Mouse (Mus musculus) spleen, adult 2 months (tissue): ENCODE measurements around the gene Asgr1. TPM values are rescaled to one million over a fixed set of nuclear protein-coding genes. Genes with fewer than 3 reads are reported as not detected.

Source experiments
- DNase-seq, 2 experiments: peaks; one replicate each; pipeline versions ENCODE4 v3.0.0 to v3.0.0-alpha.2; 2012 to 2021; ENCODE audit warnings: low spot score in 2 of 2, low read depth in 1 of 2
- H3K27ac ChIP-seq: fragments of 200-500 bp; 2 replicates; pipeline ENCODE4 v1.5.1; 2012; ENCODE audit warnings: low read length, inconsistent platforms; ENCODE audit not compliant: insufficient read depth
- H3K27me3 ChIP-seq: fragments of 200-500 bp; 2 replicates; pipeline ENCODE4 v1.6.1; 2012; ENCODE audit warnings: mild to moderate bottlenecking, moderate library complexity, low read length, inconsistent platforms; ENCODE audit not compliant: control insufficient read depth, insufficient read depth
- H3K36me3 ChIP-seq: fragments of 200-500 bp; 2 replicates; pipeline ENCODE4 v1.6.1; 2012; ENCODE audit warnings: mild to moderate bottlenecking, low read length, inconsistent platforms; ENCODE audit not compliant: control insufficient read depth, insufficient read depth
- H3K4me1 ChIP-seq: fragments of 200-500 bp; 2 replicates; pipeline ENCODE4 v1.6.1; 2011; ENCODE audit warnings: inconsistent platforms; ENCODE audit not compliant: control insufficient read depth, insufficient read depth, insufficient read length
- H3K4me3 ChIP-seq: fragments of 200-500 bp; 2 replicates; pipeline ENCODE4 v1.5.1; 2011; ENCODE audit warnings: mild to moderate bottlenecking, inconsistent platforms; ENCODE audit not compliant: insufficient read depth, insufficient read length; ENCODE audit errors: extremely low read depth
- CTCF ChIP-seq: fragments of 200-500 bp; IDR thresholded peaks from 2 replicates; pipeline ENCODE4 v1.5.1; 2011; ENCODE audit warnings: mild to moderate bottlenecking, inconsistent platforms; ENCODE audit not compliant: insufficient read depth, insufficient read length, insufficient replicate concordance; ENCODE audit errors: extremely low read depth
- POLR2A ChIP-seq: fragments of 200-500 bp; IDR thresholded peaks from 2 replicates; pipeline ENCODE4 v1.6.1; 2011; ENCODE audit warnings: low read depth, low read length, inconsistent platforms
- WGBS: fragments of 180-500 bp; shearing (Covaris S2); methylation state at CpG from one replicate; pipeline ENCODE4 v1.1.7; 2018; 5-methylcytosine and 5-hydroxymethylcytosine counted together
- polyA plus RNA-seq: library from polyadenylated mRNA; depleted of rRNA; stranded (reverse); fragments of >200 nt; gene quantifications from 2 replicates; pipeline ENCODE4 v1.2.3, GENCODE M21; 2012; rRNA removed

Gene Asgr1
- polyA plus RNA-seq, result 0.09 TPM in 1 of 2 replicates, not detected in the other

DNA sequence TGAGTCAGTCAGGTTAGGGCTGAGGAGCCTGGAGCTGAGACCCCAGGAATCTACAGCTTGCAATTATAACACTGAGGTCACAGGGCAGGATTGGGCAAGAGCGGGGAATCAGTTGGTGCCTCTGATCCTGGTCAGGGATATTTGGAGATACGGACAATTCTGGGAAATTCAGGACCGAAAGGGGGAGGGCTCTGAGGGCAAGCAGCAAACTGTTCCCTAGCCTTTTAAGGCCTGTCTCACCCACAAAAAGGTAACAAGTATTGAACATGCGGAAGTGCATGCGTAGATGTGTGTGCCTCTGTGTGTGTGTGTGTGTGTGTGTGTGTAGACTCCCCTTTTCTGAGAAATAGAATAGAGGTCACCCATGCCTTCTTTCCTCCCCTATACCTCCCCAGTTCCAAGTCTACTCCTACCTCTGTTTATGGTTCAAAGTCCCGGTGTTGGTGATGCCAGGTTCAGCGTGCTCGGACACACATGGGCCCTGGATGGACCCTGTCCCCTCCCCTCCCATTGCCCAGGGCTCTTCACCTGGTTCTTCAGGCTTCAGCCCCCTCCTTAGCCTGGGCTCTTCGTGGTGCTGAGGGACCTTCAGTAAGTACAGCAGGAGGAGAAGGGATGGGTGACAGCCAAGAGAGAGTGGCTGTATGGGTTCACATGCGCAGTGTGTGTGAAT lies at the start of gene Asgr1:
Gene Asgr1, plus strand, starts transcription at position 188 of the 673 bp plus-strand sequence.
- H3K4me3 ChIP-seq, result no peak within 1 kb of the TSS
- no peak for TF ChIP-seq CTCF
- no peak for TF ChIP-seq POLR2A
- no peak for DNase-seq
- H3K4me1 ChIP-seq, result no peaks in the 10 kb centered on the region
- H3K27ac ChIP-seq, result no peak within 1 kb of the TSS
- no peaks in the 10 kb centered on the region for H3K36me3 ChIP-seq
- H3K27me3 ChIP-seq, result no peaks in the 10 kb centered on the region
- WGBS, result 94% methylated on average over 10 of the region's 10 CpGs

DNA sequence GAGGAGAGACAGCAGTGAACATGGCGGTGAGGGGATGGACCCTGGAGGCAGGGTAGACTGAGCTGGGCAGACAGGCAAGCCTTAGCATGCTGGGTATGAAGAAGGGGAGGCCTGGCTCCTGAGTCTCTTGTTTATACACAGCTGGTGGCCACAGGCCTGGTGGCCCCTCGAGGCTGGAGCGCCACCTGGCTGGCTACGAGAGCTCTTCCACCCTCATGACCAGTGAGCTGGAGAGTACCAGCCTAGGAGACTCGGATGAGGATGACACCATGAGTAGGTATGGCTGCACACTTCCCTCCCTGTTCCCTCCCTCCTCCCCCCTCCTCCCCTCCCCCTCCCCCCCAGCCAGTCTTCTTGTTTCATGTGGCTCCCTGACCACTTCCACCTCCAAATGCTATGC lies 48.4 kb upstream of the Asgr1 start:
- peaks cover 33% of the 10 kb centered on the region for H3K36me3 ChIP-seq
- peaks cover 9% of the 10 kb centered on the region; the same call in 1 of the 2 replicates for H3K4me1 ChIP-seq
- WGBS, result 62% methylated on average over 5 of the region's 5 CpGs
- H3K27me3 ChIP-seq, result no peaks in the 10 kb centered on the region
- TF ChIP-seq POLR2A (no peak), CTCF (peak; percentile 60; the same call in 1 of the 2 replicates)
- DNase-seq, result no peak
- H3K27ac ChIP-seq, result no peak overlapping the region
- no peak overlapping the region for H3K4me3 ChIP-seq

DNA sequence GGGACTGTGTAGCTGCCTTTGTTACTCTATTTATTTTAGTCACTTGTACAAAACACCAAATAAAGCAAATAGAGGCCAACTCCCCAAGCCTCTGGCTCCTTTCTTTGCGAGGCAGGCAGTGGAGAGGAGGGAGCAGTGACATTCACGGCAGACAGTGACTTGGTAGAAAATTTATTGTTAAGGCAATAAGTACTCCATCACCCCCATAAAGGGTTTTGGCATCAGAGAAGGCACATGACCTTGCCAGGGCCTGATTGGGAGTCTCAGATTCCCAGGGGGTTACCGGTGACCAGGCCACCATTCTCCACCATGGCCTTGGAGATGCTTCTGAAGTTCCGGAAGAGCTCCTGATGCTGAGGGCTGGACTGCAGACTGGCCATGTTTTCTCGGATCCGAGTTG lies 43.9 kb upstream of the Asgr1 start:
- no peak for DNase-seq
- no peaks in the 10 kb centered on the region for H3K27me3 ChIP-seq
- peaks cover 50% of the 10 kb centered on the region for H3K36me3 ChIP-seq
- no peak overlapping the region for H3K27ac ChIP-seq
- TF ChIP-seq POLR2A (no peak), CTCF (no peak)
- peaks cover 5% of the 10 kb centered on the region; the same call in 1 of the 2 replicates for H3K4me1 ChIP-seq
- no peak overlapping the region for H3K4me3 ChIP-seq
- WGBS, result 87% methylated on average over 6 of the region's 6 CpGs

DNA sequence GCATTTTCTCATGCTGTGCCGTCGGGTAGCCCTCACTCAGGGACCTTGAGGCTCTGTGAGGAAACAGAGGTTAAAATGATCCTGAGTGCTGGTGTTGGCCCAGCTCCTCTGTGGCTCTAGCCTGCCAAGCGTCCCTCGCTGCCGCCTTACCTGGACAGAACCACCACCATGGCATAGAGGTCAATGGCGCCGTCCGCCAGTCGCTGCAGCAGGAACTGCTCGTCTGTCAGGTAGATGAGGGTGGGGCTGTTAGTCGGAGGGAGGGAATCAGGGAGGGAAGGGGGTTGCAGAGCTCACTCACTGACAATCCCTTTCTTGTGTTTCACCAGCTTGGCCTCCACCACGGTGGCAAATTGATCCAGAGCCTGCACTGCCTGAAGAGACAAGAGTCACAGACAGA lies 43.3 kb upstream of the Asgr1 start:
- no peak for DNase-seq
- Histone ChIP-seq H3K27me3 (no peaks in the 10 kb centered on the region), H3K4me3 (no peak overlapping the region), H3K27ac (no peak overlapping the region), H3K36me3 (peaks cover 49% of the 10 kb centered on the region), H3K4me1 (peaks cover 5% of the 10 kb centered on the region; the same call in 1 of the 2 replicates)
- WGBS, result 92% methylated on average over 12 of the region's 12 CpGs
- TF ChIP-seq POLR2A, result no peak
- no peak for TF ChIP-seq CTCF

DNA sequence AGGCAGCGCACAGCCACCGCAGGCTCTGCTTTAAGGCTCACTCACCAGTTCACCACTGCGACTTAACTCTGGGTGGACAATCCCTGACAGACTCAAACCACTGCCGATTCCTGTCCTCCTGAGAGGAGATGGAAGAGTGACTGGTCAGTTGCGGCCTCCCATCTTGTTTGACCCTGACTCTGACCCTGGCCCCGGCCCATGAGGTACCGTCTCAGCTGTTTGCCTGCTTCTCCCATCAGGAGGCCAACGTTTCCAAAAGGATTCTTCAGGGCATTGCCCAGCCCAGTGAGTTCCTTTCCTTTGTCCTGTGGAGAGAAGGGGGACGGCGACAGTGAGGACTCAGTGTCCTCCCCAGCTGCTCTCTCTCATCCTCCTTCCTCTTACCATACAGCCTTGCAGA lies 42.9 kb upstream of the Asgr1 start:
- Histone ChIP-seq H3K27ac (no peak overlapping the region), H3K4me1 (peaks cover 2% of the 10 kb centered on the region; the same call in 1 of the 2 replicates), H3K4me3 (no peak overlapping the region), H3K36me3 (peaks cover 46% of the 10 kb centered on the region), H3K27me3 (no peaks in the 10 kb centered on the region)
- DNase-seq, result no peak
- no peak for TF ChIP-seq POLR2A
- no peak for TF ChIP-seq CTCF
- 94% methylated on average over 10 of the region's 10 CpGs for WGBS

DNA sequence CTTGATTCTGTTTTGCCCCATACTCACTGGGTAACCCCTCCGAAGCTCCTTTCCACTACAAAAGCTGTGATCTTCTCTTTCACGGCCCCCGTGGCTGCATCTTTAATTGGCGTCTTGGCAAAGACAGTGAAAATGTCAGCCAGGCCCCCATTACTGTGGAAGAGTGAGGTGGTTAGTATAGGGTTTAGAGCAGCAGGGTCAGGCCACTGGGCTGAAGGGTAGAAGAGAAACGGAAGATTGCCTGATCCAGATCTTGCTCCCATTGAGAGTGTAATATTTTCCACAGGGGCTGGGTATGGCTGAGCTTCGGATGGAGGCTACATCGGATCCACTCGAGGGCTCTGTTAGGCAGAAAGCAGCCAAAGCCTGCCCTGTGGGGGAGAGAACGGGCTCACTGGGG lies 41.0 kb upstream of the Asgr1 start:
- 91% methylated on average over 9 of the region's 9 CpGs for WGBS
- no peak for DNase-seq

DNA sequence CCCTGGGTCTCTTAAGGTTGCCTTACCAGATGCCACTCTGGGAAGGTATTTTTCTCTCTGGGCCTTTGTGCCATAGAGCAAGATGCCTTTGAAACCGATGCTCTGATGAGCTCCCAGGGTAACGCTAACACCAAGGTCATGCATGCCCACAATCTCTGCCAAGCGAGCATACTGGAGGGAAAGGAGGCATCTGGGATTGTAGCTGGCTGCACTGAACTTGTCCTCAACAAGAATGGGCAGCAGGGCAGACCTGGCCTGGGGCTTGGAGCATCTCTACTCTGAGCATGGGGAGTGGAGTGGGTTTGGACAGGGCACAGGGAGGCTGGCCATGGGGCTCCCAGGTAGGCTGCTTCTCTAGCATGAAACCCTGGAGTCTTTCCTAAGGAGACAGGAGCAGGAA lies 40.5 kb upstream of the Asgr1 start:
- Histone ChIP-seq H3K4me1 (peaks cover 7% of the 10 kb centered on the region; the same call in 1 of the 2 replicates), H3K27me3 (no peaks in the 10 kb centered on the region), H3K4me3 (no peak overlapping the region), H3K27ac (no peak overlapping the region), H3K36me3 (peaks cover 35% of the 10 kb centered on the region)
- no peak for DNase-seq
- no peak for TF ChIP-seq POLR2A
- TF ChIP-seq CTCF, result no peak
- 83% methylated on average over 3 of the region's 3 CpGs for WGBS

More for the DNA sequence above, 41.0 kb upstream of the Asgr1 start:
- no peak overlapping the region for H3K27ac ChIP-seq
- TF ChIP-seq CTCF (no peak), POLR2A (no peak)
- no peak overlapping the region for H3K4me3 ChIP-seq
- peaks cover 37% of the 10 kb centered on the region for H3K36me3 ChIP-seq
- H3K27me3 ChIP-seq, result no peaks in the 10 kb centered on the region
- H3K4me1 ChIP-seq, result peaks cover 7% of the 10 kb centered on the region; the same call in 1 of the 2 replicates
